Mouse (Mus musculus) fibroblast of lung, adult 2 months (primary cell): Measurements from ENCODE around the gene Gsg1l2.

Experiments
- DNase-seq: peaks from one replicate; pipeline ENCODE4 v3.0.0-alpha.2; 2011; ENCODE audit warnings: low read depth

Gene Gsg1l2

GRCm38 (mm10) chr11:67774379-67774778 lies at the start of gene Gsg1l2:
Gene Gsg1l2, plus strand, starts transcription at chr11:67774608.
- DNase-seq, result no peak

- no peak for DNase-seq
Measured at GRCm38 (mm10) chr11:67727095-67727494, 47.3 kb upstream of the Gsg1l2 start.

GRCm38 (mm10) chr11:67728726-67729125 lies 45.7 kb upstream of the Gsg1l2 start:
- DNase-seq, result no peak

- no peak for DNase-seq
Measured at GRCm38 (mm10) chr11:67731056-67731455, 43.4 kb upstream of the Gsg1l2 start.

GRCm38 (mm10) chr11:67733726-67734125 lies 40.7 kb upstream of the Gsg1l2 start:
- DNase-seq, result no peak

GRCm38 (mm10) chr11:67734597-67734996 lies 39.8 kb upstream of the Gsg1l2 start:
- DNase-seq, result no peak

GRCm38 (mm10) chr11:67738345-67738744 lies 36.1 kb upstream of the Gsg1l2 start:
- DNase-seq, result no peak

GRCm38 (mm10) chr11:67738846-67739490 lies 35.4 kb upstream of the Gsg1l2 start:
- DNase-seq, result no peak

GRCm38 (mm10) chr11:67741569-67741968 lies 32.8 kb upstream of the Gsg1l2 start:
- DNase-seq, result no peak

- DNase-seq, result no peak
Measured at GRCm38 (mm10) chr11:67756287-67756686, 18.1 kb upstream of the Gsg1l2 start.

GRCm38 (mm10) chr11:67757373-67758167 lies 16.8 kb upstream of the Gsg1l2 start:
- no peak for DNase-seq

- no peak for DNase-seq
Measured at GRCm38 (mm10) chr11:67771053-67771452, 3.4 kb upstream of the Gsg1l2 start, which contains the start of gene Glp2r. Gene Glp2r, minus strand, starts transcription at chr11:67771153.

- DNase-seq, result no peak
Measured at GRCm38 (mm10) chr11:67771691-67772090, 2.7 kb upstream of the Gsg1l2 start.

- no peak for DNase-seq
Measured at GRCm38 (mm10) chr11:67772577-67772976, 1.8 kb upstream of the Gsg1l2 start.

GRCm38 (mm10) chr11:67790182-67790581 lies 15.8 kb downstream of the Gsg1l2 start:
- no peak for DNase-seq

- DNase-seq, result no peak
Measured at GRCm38 (mm10) chr11:67797931-67798330, 23.5 kb downstream of the Gsg1l2 start, which contains the start of gene Dhrs7c. Gene Dhrs7c, plus strand, starts transcription at chr11:67798187.

GRCm38 (mm10) chr11:67800130-67800723 lies 25.8 kb downstream of the Gsg1l2 start:
- DNase-seq, result no peak

- DNase-seq, result no peak
Measured at GRCm38 (mm10) chr11:67801169-67801568, 26.8 kb downstream of the Gsg1l2 start.

- DNase-seq, result no peak
Measured at GRCm38 (mm10) chr11:67805538-67805937, 31.1 kb downstream of the Gsg1l2 start.

GRCm38 (mm10) chr11:67806832-67807597 lies 32.6 kb downstream of the Gsg1l2 start:
- no peak for DNase-seq

- no peak for DNase-seq
Measured at GRCm38 (mm10) chr11:67808051-67808450, 33.6 kb downstream of the Gsg1l2 start.

GRCm38 (mm10) chr11:67811535-67811934 lies 37.1 kb downstream of the Gsg1l2 start:
- no peak for DNase-seq
